9 mouse cellular contexts compared by ENCODE assay signal in the genomic region with DNA sequence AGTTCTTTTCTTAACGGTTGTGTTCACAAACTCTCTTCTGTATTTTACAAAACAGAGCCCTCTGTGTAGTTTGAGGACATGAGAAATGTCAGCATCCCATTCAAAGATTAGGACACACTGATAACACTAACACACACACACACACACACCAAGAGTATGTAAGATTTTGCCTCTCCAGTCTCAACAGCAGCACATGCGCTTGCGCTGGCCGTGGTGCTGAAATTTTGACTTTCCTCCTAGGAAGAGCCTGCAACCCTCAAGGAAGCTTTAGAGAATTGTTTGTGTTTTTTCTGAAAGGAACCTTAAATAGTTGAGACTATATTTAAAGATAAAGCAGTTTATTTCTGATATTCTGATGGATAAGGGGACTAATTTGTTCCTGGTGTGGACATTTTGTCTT. TPM values are rescaled to one million over a fixed set of nuclear protein-coding genes. Genes with fewer than 3 reads are reported as not detected.
A peak's percentile ranks its signal among the peaks of the same experiment; 100 is the strongest.
DNase-seq lines count a peak whose midpoint lies in the region; ATAC-seq and TF ChIP-seq lines count a peak whose summit lies in the region.
"Had no signal": no experiment of that assay in that cellular context is flagged by ENCODE, and none has a peak within 500 bp of the region (broad histone marks: within the 10 kb centered on the region; RNA-seq: fewer than 3 reads in every experiment).

No protein-coding gene starts in this region.

- DNase-seq in hindbrain, embryonic 14.5 days (ENCODE audit: low spot score): peak; percentile 68
- DNase-seq in A20 (ENCODE audit: low read depth, low spot score) (peak; percentile 57), ZHBTc4 (ENCODE audit: low read depth, low spot score) (peak; percentile 83)
- DNase-seq in kidney, postnatal 0 days (ENCODE audit: low spot score): peak; percentile 85
- peak; percentile 48 for DNase-seq in testis, postnatal 14 days (ENCODE audit: low spot score)
- DNase-seq in frontal cortex, adult 2 months (ENCODE audit: extremely low spot score in 1 of 2, low spot score in 1 of 2): no peak
- DNase-seq in cerebellum, adult 9-11 months: no peak
- DNase-seq: liver, embryonic 13.5 days had no signal

- peaks cover 49% of the 10 kb centered on the region for H3K27me3 ChIP-seq in hindbrain, embryonic 14.5 days (ENCODE audit: control insufficient read depth, insufficient read depth, low read length)
- H3K27me3 ChIP-seq in hindbrain, embryonic 12.5 days: peaks cover 27% of the 10 kb centered on the region
- H3K27me3 ChIP-seq in kidney, postnatal 0 days (ENCODE audit: insufficient read depth, low read length): peaks cover 35% of the 10 kb centered on the region

- WGBS in hindbrain, embryonic 14.5 days: 25% methylated on average over 4 of the region's 4 CpGs
- WGBS in hindbrain, embryonic 12.5 days: 16% methylated on average over 4 of the region's 4 CpGs
- WGBS in kidney, postnatal 0 days: 13% methylated on average over 4 of the region's 4 CpGs

- H3K4me3 ChIP-seq in hindbrain, embryonic 14.5 days (replicated peaks; ENCODE audit: low read length): no peak overlapping the region
- no peak overlapping the region for H3K4me3 ChIP-seq in hindbrain, embryonic 12.5 days
- H3K4me3 ChIP-seq in kidney, postnatal 0 days (replicated peaks; ENCODE audit: low read depth, low read length): no peak overlapping the region
- H3K4me3 ChIP-seq: liver, embryonic 13.5 days had no signal

- no peaks in the 10 kb centered on the region for H3K9me3 ChIP-seq in hindbrain, embryonic 14.5 days (ENCODE audit: control insufficient read depth, low read length)
- no peaks in the 10 kb centered on the region for H3K9me3 ChIP-seq in hindbrain, embryonic 12.5 days (replicated peaks)
- H3K9me3 ChIP-seq in kidney, postnatal 0 days (replicated peaks; ENCODE audit: low read length): no peaks in the 10 kb centered on the region
- H3K9me3 ChIP-seq: liver, embryonic 13.5 days had no signal

- H3K4me1 ChIP-seq in hindbrain, embryonic 14.5 days (replicated peaks; ENCODE audit: control insufficient read depth, insufficient read depth, low read length): no peaks in the 10 kb centered on the region
- H3K4me1 ChIP-seq in hindbrain, embryonic 12.5 days: no peaks in the 10 kb centered on the region
- H3K4me1 ChIP-seq in kidney, postnatal 0 days (replicated peaks; ENCODE audit: insufficient read depth, low read length): no peaks in the 10 kb centered on the region
- H3K4me1 ChIP-seq: liver, embryonic 13.5 days had no signal

- no peak overlapping the region for H3K4me2 ChIP-seq in hindbrain, embryonic 14.5 days (replicated peaks)
- H3K4me2 ChIP-seq in hindbrain, embryonic 12.5 days (replicated peaks): no peak overlapping the region
- no peak overlapping the region for H3K4me2 ChIP-seq in kidney, postnatal 0 days (ENCODE audit: low read length)
- H3K4me2 ChIP-seq: liver, embryonic 13.5 days had no signal

- no peak overlapping the region for H3K27ac ChIP-seq in hindbrain, embryonic 14.5 days
- no peak overlapping the region for H3K27ac ChIP-seq in hindbrain, embryonic 12.5 days
- no peak overlapping the region for H3K27ac ChIP-seq in kidney, postnatal 0 days
- H3K27ac ChIP-seq: liver, embryonic 13.5 days had no signal

- H3K9ac ChIP-seq in hindbrain, embryonic 14.5 days: no peak overlapping the region
- no peak overlapping the region for H3K9ac ChIP-seq in hindbrain, embryonic 12.5 days
- no peak overlapping the region for H3K9ac ChIP-seq in kidney, postnatal 0 days (ENCODE audit: low read depth, low read length)
- H3K9ac ChIP-seq: liver, embryonic 13.5 days had no signal

- H3K36me3 ChIP-seq in hindbrain, embryonic 14.5 days (replicated peaks; ENCODE audit: control insufficient read depth, insufficient read depth): no peaks in the 10 kb centered on the region
- no peaks in the 10 kb centered on the region for H3K36me3 ChIP-seq in hindbrain, embryonic 12.5 days
- H3K36me3 ChIP-seq in kidney, postnatal 0 days (ENCODE audit: insufficient read depth, low read length): no peaks in the 10 kb centered on the region
- H3K36me3 ChIP-seq: liver, embryonic 13.5 days had no signal

- no peak for ATAC-seq in hindbrain, embryonic 14.5 days (ENCODE audit: low FRiP score)
- no peak for ATAC-seq in hindbrain, embryonic 12.5 days (ENCODE audit: low FRiP score)
- no peak for ATAC-seq in kidney, postnatal 0 days (replicated peaks; ENCODE audit: low FRiP score, low read depth)

- no peak for TF ChIP-seq CTCF in kidney, postnatal 0 days (IDR thresholded peaks at IDR 0.05; ENCODE audit: low read depth)

RNA-seq across cellular contexts. Expression of a gene that starts 14.0 kb away (rescaled TPM):
- polyA plus RNA-seq in hindbrain, embryonic 14.5 days (2014; fragmentation: Nextera tagmentation; extraction: Ambion mirVana): 44.9 and 49.5 TPM in 2 replicates
- 53.0 and 67.1 TPM in 2 replicates for polyA plus RNA-seq in hindbrain, embryonic 12.5 days (2016; fragmentation: Nextera tagmentation; extraction: Ambion mirVana)
- polyA plus RNA-seq in kidney, postnatal 0 days (2015; fragmentation: Nextera tagmentation; extraction: Ambion mirVana): 0.41 and 0.58 TPM in 2 replicates
- polyA plus RNA-seq in frontal cortex, adult 2 months (2012; rRNA removed): 0.04 TPM in 1 of 2 replicates, not detected in the other

Comparison
In these comparisons a context has a peak if more than half of its experiments do, and no peak if none do; other contexts are left out.
1. DNase-seq: peak in hindbrain, embryonic 14.5 days (single experiment), A20 (single experiment), ZHBTc4 (single experiment), kidney, postnatal 0 days (single experiment) and testis, postnatal 14 days (single experiment); none in frontal cortex, adult 2 months (0 of 2) and cerebellum, adult 9-11 months (single experiment).
2. RNA of a gene that starts 14.0 kb away (polyA plus RNA-seq): 53.0 to 67.1 TPM in hindbrain, embryonic 12.5 days and 44.9 to 49.5 TPM in hindbrain, embryonic 14.5 days; 0.41 to 0.58 TPM in kidney, postnatal 0 days and 0.04 TPM in frontal cortex, adult 2 months; every median in the first group is over 10 times any median in the second.